Mouse (Mus musculus) megakaryocyte progenitor cell, adult 5-6 weeks (primary cell): ENCODE measurements around the gene Mllt3. TPM values are rescaled to one million over a fixed set of nuclear protein-coding genes. Genes with fewer than 3 reads are reported as not detected.

Source experiments
- ATAC-seq: replicated peaks from 2 replicates; pipeline ENCODE4 v1.8.0; 2016; ENCODE audit warnings: mild to moderate bottlenecking, moderate TSS enrichment, inconsistent platforms; ENCODE audit not compliant: poor library complexity
- total RNA-seq, 2 experiments: library from RNA; stranded (forward) in 1 of 2; stranded (reverse) in 1 of 2; fragments of 157-497, 149-512 nt in 1 of 2; fragments of 200-1000 nt in 1 of 2; gene quantifications; 2 replicates each; pipeline versions ENCODE4 v1.2.3 to v1.2.4; 2015 to 2017

Mllt3 gene
- total RNA-seq, 2 experiments from 2014 or later, result 16.1 to 17.6 TPM

GRCm38 (mm10) chr4:87893012-87893411 lies 140.2 kb downstream of the Mllt3 start:
- no peak for ATAC-seq

GRCm38 (mm10) chr4:87883225-87883875 lies 149.8 kb downstream of the Mllt3 start:
- no peak for ATAC-seq

GRCm38 (mm10) chr4:87881995-87882394 lies 151.2 kb downstream of the Mllt3 start:
- ATAC-seq, result no peak

GRCm38 (mm10) chr4:87881583-87881982 lies 151.6 kb downstream of the Mllt3 start:
- no peak for ATAC-seq

GRCm38 (mm10) chr4:87880297-87880696 lies 152.9 kb downstream of the Mllt3 start:
- ATAC-seq, result peak; percentile 54

GRCm38 (mm10) chr4:87878701-87879100 lies 154.5 kb downstream of the Mllt3 start:
- ATAC-seq, result no peak

GRCm38 (mm10) chr4:87870563-87870962 lies 162.6 kb downstream of the Mllt3 start:
- ATAC-seq, result no peak

GRCm38 (mm10) chr4:87866564-87866963 lies 166.6 kb downstream of the Mllt3 start:
- no peak for ATAC-seq

- no peak for ATAC-seq
Measured at GRCm38 (mm10) chr4:87865848-87866247, 167.3 kb downstream of the Mllt3 start.

- no peak for ATAC-seq
Measured at GRCm38 (mm10) chr4:87865041-87865440, 168.1 kb downstream of the Mllt3 start.

GRCm38 (mm10) chr4:87863212-87863611 lies 170.0 kb downstream of the Mllt3 start:
- peak; percentile 41 for ATAC-seq

- ATAC-seq, result no peak
Measured at GRCm38 (mm10) chr4:87860723-87861122, 172.4 kb downstream of the Mllt3 start.

- ATAC-seq, result peak; percentile 53
Measured at GRCm38 (mm10) chr4:87859148-87859547, 174.0 kb downstream of the Mllt3 start.

GRCm38 (mm10) chr4:87857982-87858381 lies 175.2 kb downstream of the Mllt3 start:
- no peak for ATAC-seq

- ATAC-seq, result no peak
Measured at GRCm38 (mm10) chr4:87852461-87852860, 180.7 kb downstream of the Mllt3 start.

- ATAC-seq, result no peak
Measured at GRCm38 (mm10) chr4:87850051-87850450, 183.1 kb downstream of the Mllt3 start.

- no peak for ATAC-seq
Measured at GRCm38 (mm10) chr4:87844668-87845210, 188.4 kb downstream of the Mllt3 start.

GRCm38 (mm10) chr4:87840210-87840910 lies 192.8 kb downstream of the Mllt3 start:
- no peak for ATAC-seq

GRCm38 (mm10) chr4:87838716-87839115 lies 194.4 kb downstream of the Mllt3 start:
- ATAC-seq, result no peak

- peak; percentile 20; the same call in 1 of the 2 replicates for ATAC-seq
Measured at GRCm38 (mm10) chr4:87837471-87838361, 195.4 kb downstream of the Mllt3 start.

GRCm38 (mm10) chr4:87836257-87836656 lies 196.9 kb downstream of the Mllt3 start:
- ATAC-seq, result peak; percentile 39; the same call in 1 of the 2 replicates
